Mouse (Mus musculus) kidney, adult 2 months (tissue): ENCODE results near the gene Sox1. TPM values are rescaled to one million over a fixed set of nuclear protein-coding genes. Genes with fewer than 3 reads are reported as not detected.

Source experiments
- DNase-seq: peaks from one replicate; pipeline ENCODE4 v3.0.0; 2021
- H3K27ac ChIP-seq: fragments of 200-500 bp; 2 replicates; pipeline ENCODE4 v1.5.1; 2012; ENCODE audit warnings: low read depth, low read length, control low read depth, inconsistent platforms; ENCODE audit not compliant: insufficient read depth
- H3K27me3 ChIP-seq: fragments of 200-500 bp; replicated peaks from 2 replicates; pipeline ENCODE4 v1.6.1; 2012; ENCODE audit warnings: mild to moderate bottlenecking, moderate library complexity, low read length, inconsistent platforms; ENCODE audit not compliant: control insufficient read depth, insufficient read depth
- H3K36me3 ChIP-seq: fragments of 200-500 bp; 2 replicates; pipeline ENCODE4 v1.6.1; 2012; ENCODE audit warnings: mild to moderate bottlenecking, moderate library complexity, low read length, inconsistent platforms; ENCODE audit not compliant: control insufficient read depth, insufficient read depth
- H3K4me1 ChIP-seq: fragments of 200-500 bp; 2 replicates; pipeline ENCODE4 v1.6.1; 2011; ENCODE audit warnings: low read length; ENCODE audit not compliant: control insufficient read depth, insufficient read depth
- H3K4me3 ChIP-seq: fragments of 200-500 bp; 2 replicates; pipeline ENCODE4 v1.5.1; 2011; ENCODE audit warnings: mild to moderate bottlenecking, low read depth, low read length, control low read depth; ENCODE audit not compliant: insufficient read depth
- CTCF ChIP-seq: fragments of 200-500 bp; conservative IDR thresholded peaks from 2 replicates; pipeline ENCODE4 v1.5.1; 2011; ENCODE audit warnings: low read depth, mild to moderate bottlenecking, control low read depth, low read length, moderate library complexity, mixed read lengths; ENCODE audit not compliant: insufficient read depth, insufficient read length
- POLR2A ChIP-seq: fragments of 200-500 bp; IDR thresholded peaks from one replicate; pipeline ENCODE4 v1.6.1; 2011; ENCODE audit warnings: low read depth, low read length, control low read depth
- WGBS: fragments of 180-500 bp; shearing (Covaris S2); methylation state at CpG from one replicate; pipeline ENCODE4 v1.1.7; 2018; 5-methylcytosine and 5-hydroxymethylcytosine counted together
- polyA plus RNA-seq: library from polyadenylated mRNA; depleted of rRNA; stranded (reverse); fragments of >200 nt; gene quantifications from 2 replicates; pipeline ENCODE4 v1.2.3, GENCODE M21; 2012

Sox1 gene
- polyA plus RNA-seq, 1 experiment: not detected

- TF ChIP-seq POLR2A: no peak
- no peak for TF ChIP-seq CTCF
- DNase-seq: no peak
- Histone ChIP-seq H3K27ac (no peak overlapping the region), H3K4me1 (peaks cover 3% of the 10 kb centered on the region; the same call in 1 of the 2 replicates), H3K36me3 (no peaks in the 10 kb centered on the region), H3K4me3 (no peak overlapping the region), H3K27me3 (peaks cover 1% of the 10 kb centered on the region; the same call in 1 of the 2 replicates)
- WGBS: 38% methylated on average over 3 of the region's 3 CpGs
These were observed 14.9 kb downstream of the Sox1 start for GRCm38 (mm10) chr8:12409976-12410375.

- DNase-seq: no peak
- no peaks in the 10 kb centered on the region for H3K4me1 ChIP-seq
- WGBS: 85% methylated on average over 2 of the region's 2 CpGs
These were observed 22.0 kb downstream of the Sox1 start for GRCm38 (mm10) chr8:12417056-12417455.

GRCm38 (mm10) chr8:12420537-12420936 lies 25.4 kb downstream of the Sox1 start:
- DNase-seq: no peak
- WGBS: 93% methylated on average over 2 of the region's 2 CpGs
- H3K4me3 ChIP-seq: no peak overlapping the region
- H3K27ac ChIP-seq: no peak overlapping the region
- TF ChIP-seq CTCF (no peak; the same call in 1 of the 2 replicates), POLR2A (no peak)
- no peaks in the 10 kb centered on the region for H3K27me3 ChIP-seq
- H3K36me3 ChIP-seq: no peaks in the 10 kb centered on the region
- H3K4me1 ChIP-seq: no peaks in the 10 kb centered on the region

More at GRCm38 (mm10) chr8:12417056-12417455, 22.0 kb downstream of the Sox1 start:
- no peaks in the 10 kb centered on the region for H3K27me3 ChIP-seq
- H3K4me3 ChIP-seq: no peak overlapping the region
- TF ChIP-seq CTCF: no peak
- no peak for TF ChIP-seq POLR2A
- H3K36me3 ChIP-seq: no peaks in the 10 kb centered on the region
- H3K27ac ChIP-seq: no peak overlapping the region

GRCm38 (mm10) chr8:12425906-12426305 lies 30.8 kb downstream of the Sox1 start:
- 80% methylated on average over 8 of the region's 8 CpGs for WGBS
- Histone ChIP-seq H3K4me3 (no peak overlapping the region), H3K36me3 (no peaks in the 10 kb centered on the region), H3K27me3 (no peaks in the 10 kb centered on the region; the same call in 1 of the 2 replicates), H3K4me1 (no peaks in the 10 kb centered on the region), H3K27ac (no peak overlapping the region)
- no peak for TF ChIP-seq CTCF
- no peak for TF ChIP-seq POLR2A
- DNase-seq: no peak

- no peaks in the 10 kb centered on the region; the same call in 1 of the 2 replicates for H3K27me3 ChIP-seq
- H3K27ac ChIP-seq: no peak overlapping the region
- DNase-seq: no peak
- H3K36me3 ChIP-seq: no peaks in the 10 kb centered on the region
- 87% methylated on average over 9 of the region's 9 CpGs for WGBS
- no peaks in the 10 kb centered on the region for H3K4me1 ChIP-seq
- H3K4me3 ChIP-seq: no peak overlapping the region
- TF ChIP-seq CTCF (no peak), POLR2A (no peak)
These were observed 32.3 kb downstream of the Sox1 start for GRCm38 (mm10) chr8:12427346-12427745.

GRCm38 (mm10) chr8:12427886-12428799 lies 33.0 kb downstream of the Sox1 start:
- TF ChIP-seq CTCF: no peak
- TF ChIP-seq POLR2A: no peak
- H3K27ac ChIP-seq: no peak overlapping the region
- no peaks in the 10 kb centered on the region; the same call in 1 of the 2 replicates for H3K27me3 ChIP-seq
- no peak overlapping the region for H3K4me3 ChIP-seq
- H3K36me3 ChIP-seq: no peaks in the 10 kb centered on the region
- H3K4me1 ChIP-seq: no peaks in the 10 kb centered on the region
- no peak for DNase-seq
- 24% methylated on average over 26 of the region's 26 CpGs for WGBS

GRCm38 (mm10) chr8:12428931-12429330 lies 33.8 kb downstream of the Sox1 start:
- TF ChIP-seq POLR2A: no peak
- TF ChIP-seq CTCF: no peak
- Histone ChIP-seq H3K4me3 (no peak overlapping the region), H3K4me1 (no peaks in the 10 kb centered on the region), H3K27ac (no peak overlapping the region), H3K36me3 (no peaks in the 10 kb centered on the region), H3K27me3 (no peaks in the 10 kb centered on the region; the same call in 1 of the 2 replicates)
- no peak for DNase-seq
- 36% methylated on average over 5 of the region's 5 CpGs for WGBS
